Mouse (Mus musculus) gastrocnemius, postnatal 25 days (tissue): ENCODE results near the gene Aicda. TPM values are rescaled to one million over a fixed set of nuclear protein-coding genes. Genes with fewer than 3 reads are reported as not detected.
A peak's percentile ranks its signal among the peaks of the same experiment; 100 is the strongest.
"Not testable (repeated sequence)": the region's sequence is repeated elsewhere in the genome, so short reads cannot be mapped to it uniquely, and the experiment has no call there.

ENCODE experiments used
- DNase-seq: peaks from one replicate; pipeline ENCODE4 v3.0.0; 2022
- long read RNA-seq, 2 experiments: library from polyadenylated mRNA; stranded (forward); transcript quantifications; one replicate each; pipeline ENCODE4 v2.0.0; 2021
- total RNA-seq, 2 experiments: library from RNA; stranded (reverse); gene quantifications; 1 replicate in 1 of 2; 2 replicates in 1 of 2; pipeline ENCODE4 v1.2.3; 2021

Aicda gene
- not detected for total RNA-seq
- long read RNA-seq, experiment 1 = 0 reads
- long read RNA-seq, experiment 2 = 0 reads

DNA sequence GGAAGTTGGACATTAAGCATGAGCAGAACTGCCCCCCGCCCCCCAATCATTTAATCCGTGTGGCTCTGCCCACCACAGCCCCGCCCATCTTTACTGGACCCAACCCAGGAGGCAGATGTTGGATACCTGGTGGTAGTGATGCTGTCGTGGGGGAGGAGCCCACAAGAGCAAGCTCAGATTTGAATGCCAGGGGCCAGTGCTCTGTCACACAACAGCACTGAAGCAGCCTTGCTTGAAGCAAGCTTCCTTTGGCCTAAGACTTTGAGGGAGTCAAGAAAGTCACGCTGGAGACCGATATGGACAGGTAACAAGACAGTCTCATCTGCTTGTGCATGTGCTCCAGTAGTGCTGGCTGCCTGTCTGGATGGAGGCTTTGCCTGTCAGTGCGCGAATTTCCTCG, at the start of gene Aicda:
Gene Aicda (plus strand): TSS at position 196 of the 400 bp plus-strand sequence.
- no peak for DNase-seq

DNA sequence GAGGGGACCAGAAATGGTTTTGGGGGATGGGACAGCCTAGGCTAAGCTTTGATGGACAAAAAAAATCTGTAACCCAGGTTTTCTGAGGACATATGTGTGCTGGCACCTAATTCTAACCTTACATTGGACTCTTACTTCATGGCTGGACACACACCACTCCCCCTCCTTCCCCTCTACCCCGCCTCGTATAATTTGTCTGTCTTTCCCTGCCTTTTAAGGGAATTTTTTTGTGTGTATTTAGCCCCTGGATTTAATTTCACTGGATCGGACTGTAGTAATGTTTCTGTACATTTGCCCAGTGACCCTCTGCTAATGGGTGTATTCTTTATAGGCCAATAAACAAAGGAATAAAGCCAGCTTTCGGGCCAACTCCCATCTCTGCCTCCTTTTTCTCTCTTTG, 48.6 kb upstream of the Aicda start:
- DNase-seq = no peak

DNA sequence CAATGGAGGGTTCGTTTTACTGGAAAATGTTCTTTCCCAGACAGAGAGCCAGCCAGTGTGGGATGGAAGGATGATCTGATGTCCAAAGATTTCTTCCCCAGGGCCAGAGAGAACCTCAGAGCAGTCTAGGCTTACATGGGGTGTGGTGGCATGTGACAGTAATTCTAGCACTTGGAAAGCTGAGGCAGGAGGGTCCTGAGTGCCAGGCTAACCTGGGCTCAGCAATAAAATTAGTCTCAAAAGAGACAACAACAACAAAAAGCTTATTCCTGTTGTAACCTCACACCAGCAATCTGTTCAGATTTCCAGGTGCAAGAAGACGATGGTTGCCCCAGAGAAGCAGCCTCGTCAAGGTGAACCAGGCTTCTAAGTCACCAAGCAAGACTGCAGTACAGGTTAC, 48.1 kb upstream of the Aicda start, which contains the start of gene Mfap5:
Gene Mfap5 (plus strand): TSS at position 301 of the 400 bp plus-strand sequence.
- DNase-seq = no peak

DNA sequence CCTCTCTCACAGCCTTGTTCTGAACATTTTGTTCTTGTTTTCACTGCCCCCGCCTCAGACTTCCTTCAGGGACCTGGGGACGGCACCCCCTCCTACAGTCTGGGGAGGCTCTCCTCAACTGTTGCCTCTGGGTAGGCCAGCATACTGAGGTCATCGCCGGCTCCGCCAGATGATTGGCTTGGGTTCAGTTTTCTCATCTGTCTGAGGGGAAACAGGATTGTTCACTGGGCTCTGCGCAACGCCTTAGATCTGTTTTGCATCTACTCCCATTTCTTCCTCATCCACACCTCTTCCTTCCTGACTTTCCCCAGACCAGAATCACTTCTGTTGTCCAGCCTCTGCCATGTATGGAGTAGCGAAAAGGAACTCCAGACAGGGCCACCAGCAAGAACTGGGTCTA, 45.1 kb upstream of the Aicda start:
- peak; percentile 83 for DNase-seq

DNA sequence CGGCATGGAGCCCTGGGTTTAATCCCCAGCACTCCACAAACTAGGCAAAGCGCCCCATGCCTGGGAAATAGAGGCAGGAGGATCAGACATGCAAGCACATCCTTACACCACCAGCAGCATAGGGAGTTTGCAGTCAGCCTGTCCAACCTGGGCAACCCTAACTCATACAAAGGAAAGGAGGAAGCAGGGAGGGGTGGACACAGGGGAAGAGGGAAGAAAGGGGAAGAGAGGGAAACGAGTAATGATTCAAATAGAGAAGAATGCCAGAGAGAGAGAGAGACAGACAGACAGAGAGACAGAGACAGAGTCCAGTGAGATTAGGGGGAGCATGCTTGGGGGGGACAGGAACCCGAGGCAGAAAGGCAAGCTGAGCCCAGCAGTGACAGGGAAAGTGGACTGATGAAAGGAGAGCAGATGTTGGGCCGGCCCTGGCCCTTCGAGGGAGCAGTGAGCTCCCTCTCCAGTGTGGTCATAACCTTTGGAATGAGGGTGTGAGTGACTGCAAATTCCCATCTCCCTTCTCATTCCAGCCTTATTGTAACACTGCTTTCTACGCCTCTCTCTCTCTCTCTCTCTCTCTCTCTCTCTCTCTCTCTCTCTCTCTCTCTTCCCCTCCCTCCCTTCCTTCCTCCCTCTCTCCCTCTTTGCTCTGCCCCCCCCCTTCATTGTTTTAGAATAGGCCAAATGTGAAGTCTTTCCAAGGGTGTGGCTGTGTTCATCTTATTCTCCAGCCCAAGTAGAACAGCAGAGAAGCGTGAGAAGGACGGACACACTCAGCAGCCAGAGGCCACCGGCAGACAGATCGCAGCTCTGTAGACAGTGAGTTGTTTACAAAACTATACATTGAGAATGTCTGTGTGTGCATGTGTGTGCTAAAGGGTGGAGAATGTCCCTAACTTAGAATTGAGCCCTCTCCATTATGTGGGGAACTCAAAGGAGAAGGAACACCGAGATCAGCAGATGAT, 40.4 kb upstream of the Aicda start:
- peak; percentile 18 for DNase-seq

DNA sequence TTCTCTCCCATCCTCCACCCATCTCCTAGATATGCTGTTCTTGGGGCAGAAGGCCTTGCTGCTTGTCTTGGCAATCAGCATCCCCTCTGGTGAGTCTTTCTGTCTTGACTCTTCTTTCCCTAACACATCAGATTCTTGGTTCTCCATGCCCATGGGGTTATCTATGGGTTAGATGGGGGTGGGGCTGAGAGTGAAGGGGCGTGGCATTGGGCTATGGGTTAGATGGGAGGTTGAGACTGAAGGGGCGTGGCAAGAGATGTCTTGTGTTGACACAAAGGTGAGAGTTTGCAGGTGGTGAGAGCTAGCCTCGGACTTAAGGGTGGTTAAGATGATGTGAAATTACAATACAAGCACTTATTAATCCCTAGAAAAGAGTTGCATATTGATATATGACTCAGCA, 39.3 kb upstream of the Aicda start:
- DNase-seq = no peak

DNA sequence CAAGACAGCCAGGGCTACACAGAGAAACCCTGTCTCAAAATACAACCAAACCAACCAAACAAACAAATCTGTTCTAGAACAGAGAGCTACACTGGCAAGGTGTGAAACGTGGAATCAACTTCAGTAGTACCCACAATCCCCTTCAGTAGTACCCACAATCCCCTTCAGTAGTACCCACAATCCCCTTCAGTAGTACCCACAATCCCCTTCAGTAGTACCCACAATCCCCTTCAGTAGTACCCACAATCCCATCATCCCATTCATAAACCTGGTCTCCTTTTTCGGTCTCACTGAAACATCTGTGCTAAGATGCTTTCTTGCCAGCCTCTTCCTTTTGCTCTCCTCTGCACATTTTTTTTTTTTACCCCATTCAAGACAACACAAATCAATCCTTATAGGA, 37.8 kb upstream of the Aicda start:
- not testable (repeated sequence) for DNase-seq

DNA sequence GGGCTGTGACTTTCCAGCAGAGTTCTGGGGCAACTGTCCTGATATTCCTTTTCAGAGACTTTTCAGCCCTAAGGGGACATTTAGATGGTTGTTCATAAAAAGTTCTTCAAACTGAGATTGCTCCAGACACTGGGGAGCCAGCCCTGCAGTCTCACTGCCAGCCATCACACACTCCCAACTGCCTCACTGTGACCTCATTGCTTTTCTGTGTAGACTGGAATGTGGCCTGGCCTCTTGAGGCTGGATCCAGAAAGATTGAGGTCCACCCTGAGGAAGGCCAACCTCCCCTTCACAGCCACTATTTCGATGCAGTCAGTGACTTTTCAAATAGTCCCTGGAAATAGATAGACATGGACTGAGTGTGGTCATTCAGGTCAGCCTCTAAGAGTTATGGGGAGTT, 35.9 kb upstream of the Aicda start:
- DNase-seq = peak; percentile 39

DNA sequence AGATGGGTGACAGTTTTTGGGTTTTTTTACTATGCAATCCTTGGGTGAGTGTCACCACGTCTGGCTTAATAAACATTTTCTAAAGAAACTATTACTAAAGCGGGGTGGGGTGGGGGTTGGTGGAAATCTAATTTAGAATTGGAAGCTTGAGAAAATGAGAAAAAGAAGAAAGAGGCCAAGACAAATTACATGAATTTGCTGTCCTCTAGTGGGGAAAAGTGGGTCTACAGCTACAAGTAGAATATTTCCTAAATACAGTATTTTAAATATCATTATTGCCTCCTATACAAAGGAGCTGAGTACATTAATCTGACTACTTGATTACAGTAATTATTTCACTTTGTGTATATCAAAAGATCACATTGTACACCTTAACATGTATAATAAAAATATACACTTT, 34.2 kb upstream of the Aicda start:
- no peak for DNase-seq

DNA sequence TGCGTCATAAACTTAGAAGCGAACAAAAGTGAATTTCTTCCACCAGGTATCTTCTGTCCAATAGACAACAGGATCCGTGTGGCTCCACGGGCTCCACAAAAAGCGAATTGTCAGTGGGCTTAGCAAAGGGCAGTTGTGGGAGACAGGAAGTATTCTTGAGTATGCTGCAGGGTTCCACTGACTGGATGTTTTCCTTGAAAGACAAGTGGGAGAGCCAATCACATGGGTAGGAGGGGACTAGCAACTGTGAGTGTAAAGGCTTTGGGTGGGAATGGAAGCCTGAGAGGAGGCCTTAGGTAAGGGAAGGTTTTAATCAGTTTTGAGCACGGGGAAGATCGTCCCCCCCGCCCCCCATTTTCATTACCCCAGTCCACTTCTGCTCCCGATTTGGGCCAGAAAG, 31.0 kb upstream of the Aicda start:
- DNase-seq = no peak

DNA sequence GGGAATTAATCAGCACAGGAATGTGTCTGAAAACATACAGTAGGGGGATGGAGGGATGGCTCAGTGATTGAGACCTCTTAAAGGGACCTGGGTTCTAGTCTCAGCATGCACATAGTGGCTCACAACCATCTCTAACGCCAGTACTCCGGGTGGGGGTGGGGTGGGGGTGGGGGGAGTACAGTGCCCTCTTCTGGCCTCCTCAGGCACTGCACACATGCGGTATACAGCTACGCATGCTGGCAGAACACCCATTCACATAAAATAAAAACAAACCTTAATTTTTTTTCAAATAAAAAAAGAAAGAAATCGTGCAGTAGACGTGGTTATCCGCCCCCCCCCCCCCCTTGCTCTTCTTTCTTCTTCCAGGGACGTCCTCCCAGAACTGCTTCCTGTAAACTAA, 30.3 kb upstream of the Aicda start:
- no peak for DNase-seq

DNA sequence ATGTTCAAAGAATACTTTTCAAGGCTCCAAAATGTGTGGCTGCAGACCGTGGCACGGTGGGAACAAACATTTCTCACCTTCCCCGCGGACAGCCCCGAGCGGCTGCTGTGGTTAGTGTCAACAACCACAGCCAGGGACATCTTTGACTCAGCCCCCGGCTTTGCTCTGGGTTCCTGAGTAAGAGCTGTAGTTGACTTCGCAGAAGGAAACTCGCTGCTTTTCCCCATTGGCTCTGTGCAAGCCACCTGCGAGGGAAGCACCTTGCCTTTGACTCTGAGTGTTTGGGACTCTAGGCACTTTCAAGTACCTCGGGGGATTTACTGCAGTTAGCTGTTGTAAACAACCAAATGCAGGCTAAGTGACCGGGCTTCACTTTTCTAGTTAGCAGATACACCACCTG, 26.0 kb upstream of the Aicda start:
- DNase-seq = no peak

DNA sequence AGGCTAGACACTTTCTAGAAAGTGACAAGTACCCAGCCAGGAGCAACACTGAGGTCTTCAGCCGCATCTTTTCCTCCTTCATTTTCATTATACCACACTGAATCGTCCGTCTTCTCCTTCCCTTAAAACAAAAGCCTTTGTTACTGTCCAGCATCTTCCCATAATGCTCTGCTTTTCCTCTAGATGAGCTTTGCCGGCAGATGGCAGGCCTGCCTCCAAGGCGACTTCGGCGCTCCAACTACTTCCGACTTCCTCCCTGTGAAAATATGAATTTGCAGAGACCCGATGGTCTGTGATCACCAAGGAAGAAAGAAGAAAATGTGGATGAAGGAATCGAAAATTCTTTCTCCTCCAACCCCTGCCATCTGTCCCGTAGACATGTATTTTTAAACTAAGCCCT, 25.5 kb upstream of the Aicda start:
- DNase-seq = no peak

DNA sequence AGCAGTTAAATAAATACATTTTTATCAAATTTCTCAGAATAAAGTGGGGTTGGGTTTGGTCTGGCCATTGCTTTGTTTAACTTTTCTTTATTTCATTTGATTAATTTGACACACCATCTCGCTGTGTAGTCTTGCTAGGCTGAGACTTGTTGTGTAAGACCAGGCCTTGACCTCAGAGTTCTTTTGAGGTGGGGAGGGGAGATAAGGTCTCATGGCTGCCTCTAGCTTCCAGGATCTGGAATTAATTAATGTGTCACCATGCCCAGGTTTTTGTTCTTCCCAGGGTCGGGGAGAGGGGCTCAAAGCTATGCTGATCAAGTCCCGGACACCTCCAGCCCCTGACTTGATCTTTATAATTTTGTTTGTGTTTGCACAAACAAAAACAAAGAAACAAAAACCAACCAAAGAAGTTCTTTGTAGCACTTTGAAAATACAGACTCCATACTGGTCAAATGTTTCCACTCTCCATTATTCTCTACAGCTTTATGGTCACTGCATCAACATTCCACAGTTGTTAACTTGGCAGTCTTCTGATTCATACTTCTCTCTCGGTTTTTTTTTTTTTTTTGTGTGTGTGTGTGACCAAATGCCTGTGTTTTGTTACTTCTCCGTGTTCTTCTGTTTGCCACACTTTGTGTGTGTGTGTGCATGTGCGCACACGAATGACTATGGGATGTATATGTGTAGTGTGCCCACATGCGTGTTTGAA, 22.0 kb upstream of the Aicda start:
- no peak for DNase-seq

DNA sequence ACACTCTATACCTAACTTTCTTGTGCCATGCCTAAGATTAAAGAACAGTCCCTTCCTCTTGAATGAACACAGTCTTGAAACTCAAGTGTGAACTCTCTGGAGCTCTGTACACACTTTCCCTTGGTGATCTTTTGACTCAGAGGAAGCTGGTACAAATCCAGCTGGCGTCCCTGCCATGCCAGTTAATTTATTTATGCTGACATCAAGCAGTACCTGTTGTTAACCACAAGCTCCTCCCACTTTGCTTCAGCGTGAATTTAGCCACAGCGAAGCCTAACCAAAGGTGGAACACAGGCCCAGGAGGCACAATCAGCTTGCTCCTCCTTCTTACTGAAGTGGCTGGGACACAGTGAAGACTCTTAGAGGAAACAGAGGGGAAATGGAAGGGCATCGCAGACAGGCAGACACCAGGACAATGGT, 20.7 kb upstream of the Aicda start:
- DNase-seq = no peak

DNA sequence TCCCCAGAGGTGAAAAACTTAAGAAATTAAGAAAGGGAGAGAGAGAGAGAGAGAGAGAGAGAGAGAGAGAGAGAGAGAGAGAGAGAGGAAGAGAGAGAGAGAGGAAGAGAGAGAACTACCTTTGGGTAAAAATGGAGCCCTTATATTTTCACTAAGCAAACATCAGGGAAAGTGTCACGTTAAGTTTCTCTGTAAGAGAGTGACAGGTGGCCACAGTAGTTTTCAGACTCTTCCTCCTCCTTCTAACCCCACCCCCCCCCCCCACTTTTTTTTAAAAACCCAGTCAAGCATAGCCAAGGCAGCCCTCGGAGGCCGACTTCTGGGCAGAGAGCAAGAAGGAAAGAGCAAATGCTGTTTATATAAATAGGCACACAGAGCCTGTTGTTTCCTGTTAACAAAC, 19.6 kb upstream of the Aicda start:
- DNase-seq = no peak

DNA sequence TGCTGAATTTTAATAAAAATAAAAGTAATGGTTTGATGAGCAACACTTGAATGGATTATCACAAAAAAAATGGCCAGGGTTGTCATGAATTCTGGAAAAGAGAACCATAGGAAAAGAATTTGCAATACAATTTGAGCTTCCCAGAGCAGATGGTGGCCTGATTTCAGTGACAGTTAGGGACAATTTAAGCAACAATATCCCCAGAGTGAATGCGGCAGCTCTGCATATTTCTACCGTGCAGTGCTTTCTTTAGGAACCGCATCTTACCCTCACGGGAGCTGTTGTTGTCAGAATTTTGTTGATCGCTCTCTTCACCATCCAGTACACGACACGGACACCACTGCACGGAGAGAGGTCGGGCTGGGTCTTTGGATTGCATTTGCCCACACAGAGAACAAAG, 14.0 kb upstream of the Aicda start:
- no peak for DNase-seq

DNA sequence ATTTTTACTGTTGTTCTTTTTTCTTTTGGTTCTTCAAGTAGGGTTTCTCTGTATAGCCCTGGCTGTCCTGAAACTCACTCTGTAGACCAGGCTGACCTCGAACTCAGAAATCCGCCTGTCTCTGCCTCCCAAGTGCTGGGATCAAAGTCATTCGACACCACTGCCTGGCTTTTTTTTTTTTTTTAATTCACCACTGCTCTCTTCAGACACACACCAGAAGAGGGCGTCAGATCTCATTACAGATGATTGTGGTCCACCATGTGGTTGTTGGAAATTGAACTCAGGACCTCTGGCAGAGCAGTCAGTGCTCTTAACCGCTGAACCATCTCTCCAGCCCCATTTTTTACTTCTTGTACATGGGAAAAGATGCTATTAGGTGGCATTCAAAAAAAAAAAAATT, 11.1 kb upstream of the Aicda start:
- DNase-seq = not testable (repeated sequence)

DNA sequence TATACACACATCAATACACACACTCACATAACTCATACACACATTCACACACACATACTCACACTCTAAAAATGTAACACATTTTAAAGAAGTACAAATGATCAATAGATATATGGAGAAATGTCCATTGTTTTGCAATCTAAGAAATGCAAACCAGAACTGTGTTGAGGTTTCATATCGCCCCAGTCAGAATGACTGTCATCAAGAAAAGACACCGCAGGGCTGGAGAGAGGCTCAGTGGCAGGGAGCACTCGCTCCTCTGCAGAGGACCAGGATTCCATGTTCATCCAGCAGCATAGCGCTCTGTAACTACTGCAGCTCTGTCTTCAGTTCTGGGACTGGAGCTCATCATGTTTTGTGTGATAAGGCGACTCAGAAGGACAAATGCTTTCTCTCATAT, 10.0 kb upstream of the Aicda start:
- no peak for DNase-seq

DNA sequence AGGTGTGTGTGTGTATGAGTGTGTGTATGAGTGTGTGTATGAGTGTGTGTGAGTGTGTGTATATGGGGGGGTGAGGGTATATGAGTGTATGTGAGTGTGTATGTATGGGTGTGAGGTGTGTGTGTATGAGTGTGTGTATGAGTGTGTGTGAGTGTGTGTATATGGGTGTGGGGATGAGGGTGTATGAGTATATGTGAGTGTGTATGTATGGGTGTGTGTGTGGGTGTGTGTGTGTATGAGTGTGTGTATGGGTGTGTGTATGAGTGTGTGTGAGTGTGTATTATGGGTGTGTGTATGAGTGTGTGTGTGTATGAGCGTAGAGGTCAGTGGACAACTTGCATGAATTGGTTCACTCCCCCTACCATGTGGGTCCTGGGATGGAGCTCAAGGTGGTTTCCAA, 8.9 kb upstream of the Aicda start:
- DNase-seq = no peak

DNA sequence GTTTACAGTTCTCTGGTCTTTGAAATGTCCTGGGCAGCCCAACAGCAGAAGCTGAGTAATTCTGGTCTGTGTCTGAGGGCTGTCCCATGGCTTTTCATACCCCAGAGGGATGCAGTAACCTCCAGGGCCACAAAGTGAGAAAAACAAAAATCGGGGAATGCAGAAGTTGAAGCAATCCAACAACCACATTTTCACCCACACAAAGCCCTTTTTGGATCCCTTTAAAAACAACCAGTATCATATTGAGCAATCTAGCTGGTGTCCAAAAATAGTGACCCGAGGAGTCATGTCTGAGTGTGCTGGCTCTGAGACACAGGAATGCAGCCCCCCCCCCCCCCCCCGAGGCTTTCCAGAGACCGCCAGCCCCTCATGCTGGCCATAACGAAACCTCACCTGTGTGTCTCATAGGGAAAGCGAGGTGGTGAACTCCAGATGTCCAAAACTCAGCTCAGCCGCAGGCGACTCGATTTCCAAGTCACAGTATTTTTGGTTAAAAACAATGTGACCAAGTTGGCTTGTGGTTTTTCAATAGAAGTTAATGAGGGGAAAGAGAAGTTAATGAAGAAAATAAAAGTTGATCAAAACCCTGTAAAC, 8.2 kb upstream of the Aicda start:
- DNase-seq = no peak

DNA sequence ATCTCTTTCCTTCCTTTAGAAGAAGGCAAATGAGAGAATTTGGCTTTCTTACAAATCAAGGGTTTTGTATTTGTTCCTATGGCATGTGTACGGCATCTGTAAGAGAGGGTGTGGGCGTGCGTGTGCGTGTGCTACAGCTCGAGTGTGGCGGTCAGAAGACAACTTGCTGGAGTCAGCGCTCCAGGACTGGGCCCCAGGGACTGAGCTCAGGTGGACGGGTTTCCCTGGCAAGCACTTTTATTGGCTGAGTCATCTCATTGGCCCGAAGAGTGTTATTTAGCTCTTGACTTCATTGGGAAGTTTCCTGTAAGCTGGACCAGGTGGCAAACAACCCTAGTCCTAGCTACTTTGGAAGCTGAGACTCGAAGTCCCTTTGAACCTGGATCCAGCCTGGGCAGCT, 7.7 kb upstream of the Aicda start:
- DNase-seq = peak; percentile 13

DNA sequence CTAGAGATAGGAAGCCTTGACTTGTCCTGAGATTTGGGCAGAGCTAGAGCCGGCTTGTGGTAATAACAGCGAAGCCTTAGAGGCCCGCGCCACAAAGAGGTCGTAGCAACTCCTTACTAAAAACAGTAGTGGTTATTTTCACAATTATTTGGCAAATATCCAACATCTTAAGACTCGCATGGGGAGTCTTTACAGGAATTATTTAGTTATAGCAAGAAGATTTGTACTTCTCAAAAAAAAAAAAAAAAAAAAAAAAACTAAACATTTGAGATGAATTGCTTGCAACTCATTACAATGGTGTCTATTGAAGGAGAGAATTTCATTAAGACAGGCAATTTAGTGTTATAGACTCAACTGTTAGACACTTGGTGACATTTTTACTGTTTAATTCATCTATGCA, 501 bp downstream of the Aicda start:
- no peak for DNase-seq
